22 mouse cellular contexts compared by ENCODE assay signal in genomic region chr6:22523582-22524234, GRCm38 (mm10).
A peak's percentile ranks its signal among the peaks of the same experiment; 100 is the strongest.
DNase-seq lines count a peak whose midpoint lies in the region; ATAC-seq and TF ChIP-seq lines count a peak whose summit lies in the region.
"Had no signal": no experiment of that assay in that cellular context is flagged by ENCODE, and none has a peak within 500 bp of the region (broad histone marks: within the 10 kb centered on the region; RNA-seq: fewer than 3 reads in every experiment).

No protein-coding gene starts in this region.

- H3K36me3 ChIP-seq in midbrain, postnatal 0 days (ENCODE audit: insufficient read depth, low read length): no peaks in the 10 kb centered on the region
- no peaks in the 10 kb centered on the region for H3K36me3 ChIP-seq in midbrain, embryonic 14.5 days (ENCODE audit: control insufficient read depth, insufficient read depth, low read length)
- H3K36me3 ChIP-seq in embryonic facial prominence, embryonic 10.5 days (replicated peaks): no peaks in the 10 kb centered on the region
- H3K36me3 ChIP-seq in forebrain, embryonic 16.5 days (ENCODE audit: control insufficient read depth, insufficient read depth): no peaks in the 10 kb centered on the region
- H3K36me3 ChIP-seq: hindbrain, embryonic 13.5 days; limb, embryonic 15.5 days; liver, embryonic 15.5 days; midbrain, embryonic 13.5 days; stomach, embryonic 15.5 days had no signal

- no peaks in the 10 kb centered on the region for H3K4me1 ChIP-seq in midbrain, postnatal 0 days (ENCODE audit: insufficient read depth, low read length)
- H3K4me1 ChIP-seq in midbrain, embryonic 14.5 days (ENCODE audit: control insufficient read depth, insufficient read depth, low read length): no peaks in the 10 kb centered on the region
- H3K4me1 ChIP-seq in embryonic facial prominence, embryonic 10.5 days: peaks cover 6% of the 10 kb centered on the region
- peaks cover 12% of the 10 kb centered on the region for H3K4me1 ChIP-seq in forebrain, embryonic 16.5 days (replicated peaks; ENCODE audit: control insufficient read depth, insufficient read depth, low read length)
- H3K4me1 ChIP-seq: hindbrain, embryonic 13.5 days; limb, embryonic 15.5 days; liver, embryonic 15.5 days; midbrain, embryonic 13.5 days; stomach, embryonic 15.5 days had no signal

- 0 out of 2 replicates have a peak, but pooled peaks have one; percentile 41 for ATAC-seq in midbrain, postnatal 0 days (ENCODE audit: low FRiP score)
- no peak for ATAC-seq in midbrain, embryonic 14.5 days (ENCODE audit: low FRiP score, low TSS enrichment)
- ATAC-seq in forebrain, embryonic 16.5 days: peak; percentile 70
- ATAC-seq in CD4-positive, CD25-positive, alpha-beta regulatory T cell, adult 4 months: no peak
- ATAC-seq: midbrain, embryonic 13.5 days; Patski had no signal

- no peak overlapping the region for H3K4me2 ChIP-seq in midbrain, postnatal 0 days (ENCODE audit: low read depth, low read length, poor library complexity, severe bottlenecking)
- no peak overlapping the region for H3K4me2 ChIP-seq in midbrain, embryonic 14.5 days (ENCODE audit: low read length)
- no peak overlapping the region for H3K4me2 ChIP-seq in forebrain, embryonic 16.5 days (ENCODE audit: low read length)
- H3K4me2 ChIP-seq: hindbrain, embryonic 13.5 days; limb, embryonic 15.5 days; liver, embryonic 15.5 days; midbrain, embryonic 13.5 days; stomach, embryonic 15.5 days had no signal

- 74% methylated on average over 9 of the region's 9 CpGs for WGBS in midbrain, postnatal 0 days
- 83% methylated on average over 9 of the region's 9 CpGs for WGBS in midbrain, embryonic 14.5 days
- 72% methylated on average over 9 of the region's 9 CpGs for WGBS in embryonic facial prominence, embryonic 10.5 days
- WGBS in forebrain, embryonic 16.5 days: 52% methylated on average over 9 of the region's 9 CpGs

- peak; percentile 4 to 15 for DNase-seq in frontal cortex, postnatal 36 days (ENCODE audit: low spot score in 2 of 2)
- no peak for DNase-seq in frontal cortex, postnatal 25 days (ENCODE audit: low spot score in 2 of 2)
- peak; percentile 37 for DNase-seq in midbrain, postnatal 0 days (ENCODE audit: low spot score)
- no peak for DNase-seq in midbrain, embryonic 14.5 days
- DNase-seq in embryonic facial prominence, embryonic 10.5 days (ENCODE audit: low spot score): peak; percentile 8
- no peak for DNase-seq in testis, postnatal 10 days (ENCODE audit: low spot score)
- DNase-seq: adrenal gland, adult 8-10 months; heart, postnatal 10 days; kidney, adult 9 months; kidney, postnatal 25 days; lung, postnatal 10 days; right cerebral cortex, postnatal 14 days; thymus, adult 2 months had no signal

- no peaks in the 10 kb centered on the region for H3K27me3 ChIP-seq in midbrain, postnatal 0 days (ENCODE audit: insufficient read depth, low read length)
- no peaks in the 10 kb centered on the region for H3K27me3 ChIP-seq in midbrain, embryonic 14.5 days (ENCODE audit: control insufficient read depth, insufficient read depth, low read length)
- H3K27me3 ChIP-seq in embryonic facial prominence, embryonic 10.5 days (replicated peaks; ENCODE audit: low read depth, poor library complexity, severe bottlenecking): no peaks in the 10 kb centered on the region
- no peaks in the 10 kb centered on the region for H3K27me3 ChIP-seq in forebrain, embryonic 16.5 days (replicated peaks; ENCODE audit: control insufficient read depth, insufficient read depth, low read length)
- H3K27me3 ChIP-seq: hindbrain, embryonic 13.5 days; limb, embryonic 15.5 days; liver, embryonic 15.5 days; midbrain, embryonic 13.5 days; Patski; stomach, embryonic 15.5 days had no signal

- 0 out of 2 replicates have a peak overlapping the region, but pooled peaks have one; percentile 32 for H3K27ac ChIP-seq in midbrain, postnatal 0 days (ENCODE audit: low read depth, low read length)
- H3K27ac ChIP-seq in midbrain, embryonic 14.5 days (replicated peaks; ENCODE audit: low read depth, low read length): no peak overlapping the region
- H3K27ac ChIP-seq in embryonic facial prominence, embryonic 10.5 days (replicated peaks): peak overlapping the region; percentile 37
- H3K27ac ChIP-seq in forebrain, embryonic 16.5 days (ENCODE audit: low read length): peak overlapping the region; percentile 81
- H3K27ac ChIP-seq: hindbrain, embryonic 13.5 days; limb, embryonic 15.5 days; liver, embryonic 15.5 days; midbrain, embryonic 13.5 days; stomach, embryonic 15.5 days had no signal

- TF ChIP-seq CTCF in midbrain, postnatal 0 days (IDR thresholded peaks at IDR 0.05): no peak

- no peak overlapping the region for H3K9ac ChIP-seq in midbrain, postnatal 0 days (replicated peaks; ENCODE audit: low read length, poor library complexity, severe bottlenecking)
- no peak overlapping the region for H3K9ac ChIP-seq in midbrain, embryonic 14.5 days (replicated peaks; ENCODE audit: low read length)
- no peak overlapping the region for H3K9ac ChIP-seq in forebrain, embryonic 16.5 days (replicated peaks; ENCODE audit: low read depth, low read length)
- H3K9ac ChIP-seq: hindbrain, embryonic 13.5 days; limb, embryonic 15.5 days; liver, embryonic 15.5 days; midbrain, embryonic 13.5 days; stomach, embryonic 15.5 days had no signal

- no peak overlapping the region for H3K4me3 ChIP-seq in midbrain, postnatal 0 days (ENCODE audit: low read depth, low read length)
- H3K4me3 ChIP-seq in midbrain, embryonic 14.5 days (replicated peaks; ENCODE audit: low read depth, low read length): no peak overlapping the region
- no peak overlapping the region for H3K4me3 ChIP-seq in embryonic facial prominence, embryonic 10.5 days
- H3K4me3 ChIP-seq in forebrain, embryonic 16.5 days (replicated peaks; ENCODE audit: low read length): no peak overlapping the region
- H3K4me3 ChIP-seq: hindbrain, embryonic 13.5 days; limb, embryonic 15.5 days; liver, embryonic 15.5 days; midbrain, embryonic 13.5 days; myocyte; stomach, embryonic 15.5 days had no signal

- H3K9me3 ChIP-seq in midbrain, postnatal 0 days (ENCODE audit: low read length): no peaks in the 10 kb centered on the region
- no peaks in the 10 kb centered on the region for H3K9me3 ChIP-seq in midbrain, embryonic 14.5 days (ENCODE audit: control insufficient read depth, low read length)
- H3K9me3 ChIP-seq in embryonic facial prominence, embryonic 10.5 days: no peaks in the 10 kb centered on the region
- H3K9me3 ChIP-seq in forebrain, embryonic 16.5 days (ENCODE audit: control insufficient read depth, low read length): no peaks in the 10 kb centered on the region
- H3K9me3 ChIP-seq: hindbrain, embryonic 13.5 days; limb, embryonic 15.5 days; liver, embryonic 15.5 days; midbrain, embryonic 13.5 days; stomach, embryonic 15.5 days had no signal

Comparison
In these comparisons a context has a peak if more than half of its experiments do, and no peak if none do; other contexts are left out.
1. DNase-seq: peak in frontal cortex, postnatal 36 days (2 of 2), midbrain, postnatal 0 days (single experiment) and embryonic facial prominence, embryonic 10.5 days (single experiment); none in frontal cortex, postnatal 25 days (0 of 2), midbrain, embryonic 14.5 days (single experiment) and testis, postnatal 10 days (single experiment).
2. ATAC-seq: peak in midbrain, postnatal 0 days (single experiment) and forebrain, embryonic 16.5 days (single experiment); none in midbrain, embryonic 14.5 days (single experiment) and CD4-positive, CD25-positive, alpha-beta regulatory T cell, adult 4 months (single experiment).